Mouse (Mus musculus): ENCODE data around the gene Polr3a.

DNA sequence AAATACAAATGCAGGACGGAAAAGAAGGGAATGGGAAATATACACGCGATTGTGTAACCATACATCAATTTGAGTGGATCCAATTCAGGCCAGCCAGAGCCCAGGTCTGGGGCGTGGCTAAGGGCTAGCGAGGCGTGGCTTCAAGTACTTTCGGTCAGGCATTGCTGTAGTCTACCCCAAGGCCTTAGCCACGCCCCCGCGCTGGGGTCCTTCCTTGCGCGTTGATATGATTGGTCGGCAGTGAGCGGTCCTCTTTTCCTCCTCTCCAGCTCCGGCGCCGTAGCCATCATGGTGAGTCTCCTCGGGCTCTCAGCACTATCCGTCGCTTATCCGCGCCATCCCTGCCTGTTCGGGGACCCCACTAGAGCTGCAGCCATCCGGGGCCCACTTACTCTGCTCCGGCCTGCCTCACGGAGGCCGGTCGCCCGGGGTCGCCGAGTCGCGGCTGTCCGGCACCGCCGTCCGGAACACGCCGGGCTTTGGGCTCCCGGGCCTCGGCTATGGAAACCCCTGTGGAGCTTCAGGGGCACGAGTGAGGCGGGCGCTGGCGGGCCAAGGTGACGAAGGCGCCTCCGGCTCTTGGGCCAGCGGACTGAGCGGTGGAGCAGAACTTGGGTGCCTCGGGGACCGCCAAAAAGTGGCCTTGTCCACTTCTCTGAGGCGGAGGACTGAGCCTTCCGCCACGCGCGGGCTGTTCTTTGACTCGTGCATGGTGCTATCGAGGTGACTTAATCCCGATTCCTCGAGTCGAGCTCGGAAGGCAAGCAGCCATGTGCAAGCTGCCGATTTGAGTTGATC lies 3.8 kb upstream of the Polr3a start:
- TF ChIP-seq POLR2A (IDR thresholded peaks at IDR 0.05; ENCODE audit: insufficient read depth, low read depth, low read length), result peak; percentile 89
- TF ChIP-seq CTCF (IDR thresholded peaks at IDR 0.05; ENCODE audit: insufficient read depth, low read depth, low read length), result no peak

Measured in olfactory bulb, adult 2 months (tissue).